Comparison of ENCODE assay signal across 31 mouse cellular contexts in genomic region chr1:121224250-121224649, GRCm38 (mm10).
DNase-seq lines count a peak whose midpoint lies in the region; ATAC-seq and TF ChIP-seq lines count a peak whose summit lies in the region.
"Had no signal": no experiment of that assay in that cellular context is flagged by ENCODE, and none has a peak within 500 bp of the region (broad histone marks: within the 10 kb centered on the region; RNA-seq: fewer than 3 reads in every experiment).

No protein-coding gene starts in this region.

- H3K4me3 ChIP-seq in hindbrain, embryonic 13.5 days, result no peak overlapping the region
- no peak overlapping the region for H3K4me3 ChIP-seq in hindbrain, embryonic 12.5 days
- no peak overlapping the region for H3K4me3 ChIP-seq in midbrain, postnatal 0 days (ENCODE audit: low read depth, low read length)
- H3K4me3 ChIP-seq in midbrain, embryonic 15.5 days, result no peak overlapping the region
- no peak overlapping the region for H3K4me3 ChIP-seq in neural tube, embryonic 13.5 days
- H3K4me3 ChIP-seq: embryonic facial prominence, embryonic 12.5 days; limb, embryonic 10.5 days; limb, embryonic 15.5 days; liver, embryonic 13.5 days; midbrain, embryonic 10.5 days; myocyte had no signal

- no peaks in the 10 kb centered on the region for H3K36me3 ChIP-seq in hindbrain, embryonic 13.5 days
- no peaks in the 10 kb centered on the region for H3K36me3 ChIP-seq in hindbrain, embryonic 12.5 days
- H3K36me3 ChIP-seq in midbrain, postnatal 0 days (ENCODE audit: insufficient read depth, low read length), result no peaks in the 10 kb centered on the region
- H3K36me3 ChIP-seq in midbrain, embryonic 15.5 days (replicated peaks), result no peaks in the 10 kb centered on the region
- no peaks in the 10 kb centered on the region for H3K36me3 ChIP-seq in neural tube, embryonic 13.5 days
- H3K36me3 ChIP-seq: embryonic facial prominence, embryonic 12.5 days; limb, embryonic 10.5 days; limb, embryonic 15.5 days; liver, embryonic 13.5 days; midbrain, embryonic 10.5 days had no signal

- DNase-seq in midbrain, postnatal 0 days (ENCODE audit: low spot score), result peak; percentile 17
- peak; percentile 7 for DNase-seq in ZHBTc4 (ENCODE audit: low read depth, low spot score)
- no peak for DNase-seq in cerebellum, postnatal 36 days
- DNase-seq: adrenal gland, adult 8-10 months; cerebellum, adult 11 months; cerebellum, adult 9-10 months; embryo, embryonic 11 days; gastrocnemius, postnatal 10 days; heart, postnatal 36 days; kidney, adult 11 months; layer of hippocampus, adult 9-11 months; liver, embryonic 13.5 days; lung, adult 2 months; lung, postnatal 10 days; thymus, adult 2 months; thymus, postnatal 36 days had no signal

- no peak overlapping the region for H3K4me2 ChIP-seq in hindbrain, embryonic 13.5 days
- no peak overlapping the region for H3K4me2 ChIP-seq in hindbrain, embryonic 12.5 days (replicated peaks)
- H3K4me2 ChIP-seq in midbrain, postnatal 0 days (ENCODE audit: low read depth, low read length, poor library complexity, severe bottlenecking), result no peak overlapping the region
- H3K4me2 ChIP-seq in midbrain, embryonic 15.5 days, result no peak overlapping the region
- H3K4me2 ChIP-seq in neural tube, embryonic 13.5 days, result no peak overlapping the region
- H3K4me2 ChIP-seq: embryonic facial prominence, embryonic 12.5 days; heart, embryonic 11.5 days; limb, embryonic 15.5 days; liver, embryonic 13.5 days had no signal

- H3K4me1 ChIP-seq in hindbrain, embryonic 13.5 days (replicated peaks), result peaks cover 11% of the 10 kb centered on the region
- H3K4me1 ChIP-seq in hindbrain, embryonic 12.5 days, result no peaks in the 10 kb centered on the region
- H3K4me1 ChIP-seq in midbrain, postnatal 0 days (ENCODE audit: insufficient read depth, low read length), result no peaks in the 10 kb centered on the region
- 0 out of 2 replicates have a peak, but pooled peaks cover 2% of the 10 kb centered on the region for H3K4me1 ChIP-seq in midbrain, embryonic 15.5 days
- H3K4me1 ChIP-seq in neural tube, embryonic 13.5 days (replicated peaks), result peaks cover 22% of the 10 kb centered on the region
- H3K4me1 ChIP-seq: embryonic facial prominence, embryonic 12.5 days; limb, embryonic 10.5 days; limb, embryonic 15.5 days; liver, embryonic 13.5 days; midbrain, embryonic 10.5 days had no signal

- WGBS in hindbrain, embryonic 13.5 days, result 71% methylated on average over 11 of the region's 11 CpGs
- WGBS in hindbrain, embryonic 12.5 days, result 80% methylated on average over 11 of the region's 11 CpGs
- WGBS in midbrain, postnatal 0 days, result 76% methylated on average over 11 of the region's 11 CpGs
- WGBS in midbrain, embryonic 15.5 days, result 74% methylated on average over 11 of the region's 11 CpGs
- 48% methylated on average over 11 of the region's 11 CpGs for WGBS in neural tube, embryonic 13.5 days

- TF ChIP-seq CTCF in midbrain, postnatal 0 days (IDR thresholded peaks at IDR 0.05), result no peak

- H3K9me3 ChIP-seq in hindbrain, embryonic 13.5 days, result no peaks in the 10 kb centered on the region
- no peaks in the 10 kb centered on the region for H3K9me3 ChIP-seq in hindbrain, embryonic 12.5 days (replicated peaks)
- H3K9me3 ChIP-seq in midbrain, postnatal 0 days (ENCODE audit: low read length), result no peaks in the 10 kb centered on the region
- no peaks in the 10 kb centered on the region for H3K9me3 ChIP-seq in midbrain, embryonic 15.5 days
- no peaks in the 10 kb centered on the region for H3K9me3 ChIP-seq in neural tube, embryonic 13.5 days
- H3K9me3 ChIP-seq: embryonic facial prominence, embryonic 12.5 days; limb, embryonic 10.5 days; limb, embryonic 15.5 days; liver, embryonic 13.5 days; midbrain, embryonic 10.5 days had no signal

- peak; percentile 37; the same call in 1 of the 2 replicates for ATAC-seq in hindbrain, embryonic 13.5 days (ENCODE audit: low FRiP score)
- ATAC-seq in hindbrain, embryonic 12.5 days (ENCODE audit: low FRiP score), result no peak
- ATAC-seq in midbrain, postnatal 0 days (ENCODE audit: low FRiP score), result no peak
- ATAC-seq in midbrain, embryonic 15.5 days (replicated peaks), result no peak
- ATAC-seq in neural tube, embryonic 13.5 days (ENCODE audit: low read depth), result peak; percentile 62
- no peak for ATAC-seq in erythroblast, adult 5-6 weeks (replicated peaks; ENCODE audit: low FRiP score, poor library complexity, severe bottlenecking)
- ATAC-seq: CD4-positive, CD25-positive, alpha-beta regulatory T cell, adult 4 months; inflammation-experienced regulatory T-cells, adult 6 months; midbrain, embryonic 16.5 days had no signal

- peak overlapping the region; percentile 15 for H3K27ac ChIP-seq in hindbrain, embryonic 13.5 days
- H3K27ac ChIP-seq in hindbrain, embryonic 12.5 days, result no peak overlapping the region
- no peak overlapping the region for H3K27ac ChIP-seq in midbrain, postnatal 0 days (ENCODE audit: low read depth, low read length)
- no peak overlapping the region for H3K27ac ChIP-seq in midbrain, embryonic 15.5 days
- peak overlapping the region; percentile 62 for H3K27ac ChIP-seq in neural tube, embryonic 13.5 days (replicated peaks)
- H3K27ac ChIP-seq: embryonic facial prominence, embryonic 12.5 days; kidney, postnatal 0 days; limb, embryonic 10.5 days; limb, embryonic 15.5 days; liver, embryonic 13.5 days; midbrain, embryonic 10.5 days had no signal

- no peaks in the 10 kb centered on the region for H3K27me3 ChIP-seq in hindbrain, embryonic 13.5 days
- H3K27me3 ChIP-seq in hindbrain, embryonic 12.5 days, result 0 out of 2 replicates have a peak, but pooled peaks cover 3% of the 10 kb centered on the region
- no peaks in the 10 kb centered on the region for H3K27me3 ChIP-seq in midbrain, postnatal 0 days (ENCODE audit: insufficient read depth, low read length)
- H3K27me3 ChIP-seq in midbrain, embryonic 15.5 days (replicated peaks), result no peaks in the 10 kb centered on the region
- no peaks in the 10 kb centered on the region for H3K27me3 ChIP-seq in neural tube, embryonic 13.5 days
- H3K27me3 ChIP-seq: embryonic facial prominence, embryonic 12.5 days; limb, embryonic 15.5 days; liver, embryonic 13.5 days had no signal

- no peak overlapping the region for H3K9ac ChIP-seq in hindbrain, embryonic 13.5 days
- H3K9ac ChIP-seq in hindbrain, embryonic 12.5 days, result no peak overlapping the region
- no peak overlapping the region for H3K9ac ChIP-seq in midbrain, postnatal 0 days (replicated peaks; ENCODE audit: low read length, poor library complexity, severe bottlenecking)
- H3K9ac ChIP-seq in midbrain, embryonic 15.5 days, result no peak overlapping the region
- H3K9ac ChIP-seq in neural tube, embryonic 13.5 days, result no peak overlapping the region
- H3K9ac ChIP-seq: embryonic facial prominence, embryonic 12.5 days; limb, embryonic 15.5 days; liver, embryonic 13.5 days had no signal

Comparison
In these comparisons a context has a peak if more than half of its experiments do, and no peak if none do; other contexts are left out.
1. ATAC-seq: peak in hindbrain, embryonic 13.5 days (single experiment) and neural tube, embryonic 13.5 days (single experiment); none in hindbrain, embryonic 12.5 days (single experiment), midbrain, postnatal 0 days (single experiment), midbrain, embryonic 15.5 days (single experiment) and erythroblast, adult 5-6 weeks (single experiment).
2. H3K27ac ChIP-seq: peak in hindbrain, embryonic 13.5 days (single experiment) and neural tube, embryonic 13.5 days (single experiment); none in hindbrain, embryonic 12.5 days (single experiment), midbrain, postnatal 0 days (single experiment) and midbrain, embryonic 15.5 days (single experiment).
3. DNase-seq: peak in midbrain, postnatal 0 days (single experiment) and ZHBTc4 (single experiment); none in cerebellum, postnatal 36 days (0 of 2).